Mouse (Mus musculus) right cerebral cortex, postnatal 25 days (tissue): ENCODE measurements at regions not wholly inside any gene's neighbourhood (a gene's known extent, or its start where the extent isn't known, plus 50 kb on each side); places are given as distances from the start of the nearest gene placed in this dataset.

ENCODE experiments used
- DNase-seq: peaks from one replicate; pipeline ENCODE4 v3.0.0; 2022

DNA sequence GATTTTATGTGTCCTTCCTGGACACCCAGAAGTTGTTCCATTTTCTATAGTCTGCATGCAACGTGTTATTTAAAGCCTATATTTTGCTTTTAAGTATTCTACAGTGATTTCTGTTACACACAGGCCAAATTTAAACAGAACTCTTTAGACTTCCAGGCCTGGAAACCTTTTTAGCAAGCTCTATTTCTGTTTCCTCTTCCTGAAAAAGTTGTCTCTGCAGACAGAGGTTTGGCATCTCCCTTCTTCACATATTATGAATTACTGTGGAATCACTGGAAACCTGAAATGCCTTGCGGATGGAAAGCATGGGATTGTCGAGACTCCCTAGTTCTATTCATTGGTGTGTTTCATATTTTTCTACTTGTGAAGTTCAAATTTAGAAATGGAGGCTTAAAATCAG lies 530.7 kb downstream of the Cd109 start:
- DNase-seq, result no peak

GRCm38 (mm10) chr9:79165596-79165995 lies 550.2 kb downstream of the Cd109 start:
- no peak for DNase-seq

- DNase-seq, result no peak
These were observed 545.6 kb downstream of the Col12a1 start for GRCm38 (mm10) chr9:79173036-79173435.

GRCm38 (mm10) chr9:79179954-79180353 lies 538.7 kb downstream of the Col12a1 start:
- no peak for DNase-seq

DNA sequence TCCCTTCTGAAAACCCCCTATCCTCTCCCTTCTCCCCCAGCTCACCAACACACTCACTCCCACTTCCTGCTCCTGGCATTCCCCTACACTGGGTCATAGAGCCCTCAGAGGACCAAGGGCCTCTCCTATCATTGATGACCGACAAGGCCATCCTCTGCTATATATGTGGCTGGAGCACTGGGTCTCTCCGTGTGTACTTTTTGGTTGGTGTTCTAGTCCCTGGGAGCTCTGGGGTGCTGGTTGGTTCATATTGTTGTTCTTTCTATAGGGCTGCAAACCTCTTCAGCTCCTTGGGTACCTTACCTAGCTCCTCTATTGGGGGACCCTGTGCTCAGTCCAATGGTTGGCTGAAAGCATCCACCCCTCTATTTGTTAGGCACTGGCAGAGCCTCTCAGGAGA lies 523.2 kb downstream of the Col12a1 start:
- no peak for DNase-seq

GRCm38 (mm10) chr9:79201755-79202154 lies 516.9 kb downstream of the Col12a1 start:
- peak; percentile 5 for DNase-seq

DNA sequence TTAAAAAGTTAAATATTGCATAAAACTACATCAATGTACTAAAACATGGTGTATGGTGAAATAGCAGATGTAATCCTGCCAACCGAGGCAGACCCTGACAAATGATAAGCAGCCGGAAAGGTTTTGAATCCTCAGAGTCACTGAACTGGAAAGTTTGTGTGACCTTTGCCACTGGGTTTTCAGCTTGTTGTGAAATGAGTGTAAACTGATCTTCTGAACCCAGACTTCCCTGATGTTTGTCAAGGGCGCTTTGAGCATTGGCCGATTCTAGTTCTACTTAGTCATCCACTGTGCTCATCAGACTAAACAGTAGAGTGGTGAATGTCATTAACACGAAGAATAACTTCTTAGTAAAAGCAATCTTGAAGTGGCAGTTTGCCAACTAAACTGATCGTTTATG lies 505.3 kb downstream of the Col12a1 start:
- no peak for DNase-seq

DNA sequence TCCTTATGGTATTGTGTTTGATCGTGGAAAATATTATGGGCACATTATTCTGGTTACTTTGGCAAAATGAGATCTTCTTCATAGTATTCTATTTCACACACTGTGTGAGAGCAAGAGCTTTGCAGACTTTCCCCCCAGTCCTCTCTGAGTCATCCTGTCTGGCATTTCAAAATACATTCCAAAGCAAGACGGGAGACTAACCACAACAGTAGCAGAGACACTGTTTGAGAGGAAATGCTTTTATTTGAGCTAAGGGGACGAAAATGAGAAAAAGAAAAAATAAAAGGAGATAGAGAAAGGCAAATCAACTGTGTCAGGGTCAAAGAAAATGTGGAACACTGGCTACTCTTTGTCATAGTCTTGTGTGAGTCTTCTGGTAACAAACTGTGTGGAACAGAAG lies 502.6 kb downstream of the Col12a1 start:
- no peak for DNase-seq

DNA sequence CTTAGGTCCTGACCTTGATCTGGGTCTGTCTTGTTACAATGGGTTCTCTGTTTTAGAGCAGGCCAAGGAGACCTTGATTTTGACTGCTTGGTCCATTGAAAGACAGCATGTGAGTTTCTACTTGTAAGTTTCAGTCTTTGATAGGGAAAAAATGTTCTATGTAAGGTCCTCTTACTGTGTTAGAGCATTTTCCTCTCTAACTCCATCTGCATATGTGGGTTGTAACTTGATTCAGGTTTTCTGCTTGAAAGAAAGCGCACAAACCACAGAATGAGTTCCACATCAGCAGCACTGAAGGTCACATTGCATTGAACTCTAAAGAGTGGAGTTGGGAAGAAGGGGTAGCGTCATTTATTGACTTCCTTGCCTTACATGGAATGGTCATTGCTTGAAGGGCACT lies 502.2 kb downstream of the Col12a1 start:
- no peak for DNase-seq

DNA sequence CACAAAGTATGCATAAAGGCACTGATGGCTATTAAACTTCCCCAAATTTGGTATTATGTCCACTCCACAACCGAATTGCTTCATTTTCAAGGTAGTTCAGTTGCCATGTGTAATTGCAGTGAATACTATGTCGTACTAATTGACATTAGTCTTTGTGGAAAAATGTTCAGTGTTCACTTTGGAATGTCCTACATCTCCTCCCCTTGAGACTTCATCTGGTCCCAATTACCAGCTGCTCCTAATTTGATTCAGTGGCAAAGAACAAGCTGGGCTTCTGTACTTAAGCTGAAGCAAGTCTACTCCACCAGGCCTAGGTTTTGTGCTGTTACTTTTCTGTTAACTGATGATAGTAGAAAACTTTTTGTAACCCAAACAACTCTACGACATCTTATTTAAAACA lies 485.6 kb downstream of the Col12a1 start:
- no peak for DNase-seq

DNA sequence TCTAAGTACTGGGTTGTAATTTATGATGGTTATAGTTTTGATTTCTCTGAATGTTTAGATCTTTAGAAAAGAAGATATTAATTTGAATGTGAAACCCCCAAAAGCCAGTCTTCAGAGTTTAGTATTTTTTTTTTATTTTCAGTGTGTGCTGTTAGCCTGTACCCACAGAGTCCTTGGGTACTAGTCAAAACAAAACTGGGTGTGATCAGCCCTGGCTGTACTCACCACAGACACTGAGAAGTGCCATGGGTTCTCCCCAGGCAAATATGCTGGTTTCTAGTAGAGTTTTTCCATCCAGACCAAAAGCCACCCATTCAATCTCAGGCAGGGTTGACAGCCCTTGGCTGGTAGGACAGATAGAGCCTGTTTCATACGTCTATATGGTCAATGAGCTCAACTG lies 484.9 kb downstream of the Col12a1 start:
- DNase-seq, result no peak

- DNase-seq, result no peak
These were observed 448.9 kb downstream of the Col12a1 start for GRCm38 (mm10) chr9:79269646-79270213.

DNA sequence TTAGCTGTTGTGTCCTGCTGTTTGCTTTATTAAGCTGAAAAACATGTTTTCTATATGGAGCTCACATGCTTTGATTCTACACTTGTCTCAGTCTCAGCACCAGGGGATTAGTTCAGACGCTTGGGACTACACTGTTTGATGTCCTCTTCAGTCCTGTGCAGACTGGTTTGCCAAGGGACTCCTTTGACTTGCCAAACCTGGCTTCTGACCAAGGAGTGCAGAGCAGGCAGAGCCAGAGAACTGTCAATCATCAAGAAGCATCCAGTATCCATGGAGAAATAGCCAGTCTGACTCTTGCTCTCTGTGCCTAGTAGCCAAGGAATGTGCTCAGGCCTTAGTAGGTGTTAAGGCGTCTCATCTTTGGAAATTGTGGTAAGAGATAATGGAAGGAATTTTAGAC lies 448.4 kb downstream of the Col12a1 start:
- no peak for DNase-seq

GRCm38 (mm10) chr9:79287849-79288248 lies 430.8 kb downstream of the Col12a1 start:
- no peak for DNase-seq

DNA sequence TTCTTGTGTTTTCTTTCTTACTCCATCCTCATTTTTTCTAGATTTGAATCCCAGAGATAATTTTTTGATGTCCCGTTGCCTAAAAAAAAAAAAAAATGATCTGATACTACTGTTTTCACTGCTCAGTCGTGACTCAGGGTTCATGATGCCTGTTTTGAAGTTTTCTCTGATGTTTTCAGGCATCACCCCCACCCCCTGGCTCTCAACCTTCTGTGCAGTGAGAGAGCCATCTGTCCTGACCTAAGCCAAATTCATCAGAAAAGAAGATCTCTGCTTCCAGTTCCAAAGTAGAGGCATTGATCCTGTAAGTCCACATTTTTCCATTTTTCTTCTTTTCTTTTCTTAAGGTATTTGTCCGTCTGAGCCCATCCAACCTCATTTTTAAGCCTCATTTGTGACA lies 423.3 kb downstream of the Col12a1 start:
- no peak for DNase-seq

GRCm38 (mm10) chr9:79301580-79301979 lies 417.1 kb downstream of the Col12a1 start:
- no peak for DNase-seq

DNA sequence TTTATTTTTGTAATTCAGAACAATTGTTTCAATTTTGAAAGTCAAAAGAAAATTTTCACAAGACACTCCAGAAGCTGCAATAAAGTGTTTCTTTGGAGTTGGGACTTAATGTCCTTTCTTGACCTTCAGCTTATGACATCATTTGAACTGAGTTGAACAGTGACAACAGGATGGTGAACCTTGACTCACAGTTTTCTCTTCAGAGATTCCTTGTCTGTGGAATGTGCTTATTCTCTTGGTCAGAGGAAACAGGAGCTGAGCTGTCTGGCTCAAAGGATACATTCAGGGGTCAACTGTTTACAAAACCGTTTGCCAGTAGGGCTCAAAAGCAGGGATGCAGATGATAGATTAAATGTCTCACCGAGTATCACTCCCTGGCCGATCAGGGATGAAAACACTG lies 408.0 kb downstream of the Col12a1 start:
- DNase-seq, result no peak

DNA sequence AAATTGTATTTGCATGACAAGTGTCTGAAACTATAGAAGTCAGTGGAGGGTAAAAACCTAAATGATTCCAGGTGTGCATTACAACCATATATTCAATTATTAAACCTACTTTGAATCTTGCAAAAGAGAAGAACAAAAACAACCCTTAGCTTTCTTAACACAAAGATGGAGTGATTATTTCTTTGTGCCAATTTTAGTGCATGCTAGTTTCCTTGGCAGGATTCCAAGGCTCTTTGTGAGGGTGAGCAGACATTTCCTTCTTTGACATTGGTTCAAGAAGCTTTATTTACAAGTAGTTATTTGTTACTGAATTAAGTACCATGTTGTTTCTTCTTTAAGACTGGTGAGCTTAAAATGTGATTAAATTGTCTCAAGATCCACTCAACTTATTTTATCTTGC lies 401.2 kb downstream of the Col12a1 start:
- no peak for DNase-seq

DNA sequence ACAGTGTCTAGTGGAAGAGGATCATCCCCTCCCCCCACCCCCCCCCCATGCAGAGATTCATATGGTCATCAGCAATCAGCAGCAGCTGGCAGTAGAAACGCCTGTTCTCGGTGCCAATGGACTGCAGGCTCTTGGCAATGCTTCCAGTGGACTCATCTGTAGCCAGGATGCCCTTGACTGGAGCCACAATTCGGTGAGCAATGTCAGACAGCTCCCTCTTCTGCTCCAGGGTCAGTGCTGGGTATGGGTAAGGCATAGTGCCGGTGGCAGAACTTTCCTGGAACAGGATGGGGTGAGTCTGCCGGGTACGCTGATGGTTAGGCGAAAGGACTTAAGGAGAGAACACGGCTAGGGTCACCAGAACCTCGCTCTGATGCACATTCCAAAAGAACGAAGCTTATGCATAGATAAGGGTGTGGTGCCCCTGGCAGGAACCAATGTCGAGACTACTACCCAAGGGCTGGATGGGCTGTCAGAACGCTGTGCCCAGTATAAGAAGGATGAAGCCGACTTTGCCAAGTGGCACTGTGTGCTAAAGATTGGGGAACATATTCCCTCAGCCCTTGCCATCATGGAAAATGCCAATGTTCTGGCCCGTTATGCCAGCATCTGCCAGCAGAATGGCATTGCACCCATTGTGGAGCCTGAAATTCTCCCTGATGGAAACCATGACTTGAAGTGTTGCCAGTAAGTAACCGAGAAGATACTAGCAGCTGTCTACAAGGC lies 372.1 kb downstream of the Col12a1 start:
- no peak for DNase-seq

GRCm38 (mm10) chr9:79392020-79392419 lies 326.6 kb downstream of the Col12a1 start:
- no peak for DNase-seq

GRCm38 (mm10) chr9:79414989-79415388 lies 303.6 kb downstream of the Col12a1 start:
- DNase-seq, result no peak

DNA sequence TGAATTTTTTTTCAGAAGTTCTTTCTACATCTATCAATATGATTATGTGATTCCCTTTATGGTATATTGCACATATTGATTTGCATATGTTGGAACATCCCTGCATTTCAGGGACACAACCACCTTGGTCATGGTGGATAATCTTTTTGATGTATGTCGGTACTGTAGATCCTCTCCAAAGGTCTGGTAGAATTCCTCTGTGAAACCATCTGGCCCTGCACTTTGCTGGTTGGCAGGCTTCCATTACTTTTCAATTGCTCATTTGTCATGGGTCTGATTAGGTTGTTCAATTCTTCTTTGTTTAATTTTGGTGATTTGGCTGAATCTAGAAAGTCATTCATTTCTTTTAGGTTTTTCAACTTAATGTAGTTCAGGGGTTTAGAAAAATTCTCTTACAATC lies 288.2 kb downstream of the Col12a1 start:
- no peak for DNase-seq

DNA sequence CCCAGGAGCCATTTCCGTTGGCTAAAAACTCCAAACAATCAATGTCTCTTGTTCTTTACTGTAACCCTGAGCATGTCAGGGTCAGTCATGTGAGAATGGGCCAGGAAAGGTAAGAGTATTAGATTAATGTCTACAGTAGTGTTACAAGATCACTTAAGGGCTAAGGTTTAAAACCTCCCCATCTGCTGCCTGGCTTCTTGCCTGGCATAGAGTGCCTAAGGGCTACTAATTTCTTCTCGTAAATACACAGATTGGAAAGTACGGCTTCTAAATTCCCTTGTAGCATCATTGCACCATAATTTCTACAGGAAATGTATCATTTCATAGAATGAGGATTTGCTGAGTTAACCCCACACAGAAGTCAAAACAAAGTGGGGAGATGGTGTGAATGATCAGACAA lies 281.0 kb downstream of the Col12a1 start:
- no peak for DNase-seq

- DNase-seq, result no peak
These were observed 279.2 kb downstream of the Col12a1 start for GRCm38 (mm10) chr9:79439233-79439960.
